Mouse (Mus musculus) cerebellum, adult 2 months (tissue): ENCODE measurements around the gene Numb.
"Not testable (repeated sequence)": the region's sequence is repeated elsewhere in the genome, so short reads cannot be mapped to it uniquely, and the experiment has no call there.

Source experiments
- CTCF ChIP-seq: fragments of 200-500 bp; IDR thresholded peaks from 2 replicates; pipeline ENCODE4 v1.5.1; 2011; ENCODE audit warnings: low read depth, mild to moderate bottlenecking, control low read depth, low read length, moderate library complexity, borderline replicate concordance; ENCODE audit not compliant: insufficient read depth
- POLR2A ChIP-seq: fragments of 200-500 bp; IDR thresholded peaks from 2 replicates; pipeline ENCODE4 v1.6.1; 2011; ENCODE audit warnings: low read length, control low read depth, borderline replicate concordance; ENCODE audit not compliant: insufficient read depth

DNA sequence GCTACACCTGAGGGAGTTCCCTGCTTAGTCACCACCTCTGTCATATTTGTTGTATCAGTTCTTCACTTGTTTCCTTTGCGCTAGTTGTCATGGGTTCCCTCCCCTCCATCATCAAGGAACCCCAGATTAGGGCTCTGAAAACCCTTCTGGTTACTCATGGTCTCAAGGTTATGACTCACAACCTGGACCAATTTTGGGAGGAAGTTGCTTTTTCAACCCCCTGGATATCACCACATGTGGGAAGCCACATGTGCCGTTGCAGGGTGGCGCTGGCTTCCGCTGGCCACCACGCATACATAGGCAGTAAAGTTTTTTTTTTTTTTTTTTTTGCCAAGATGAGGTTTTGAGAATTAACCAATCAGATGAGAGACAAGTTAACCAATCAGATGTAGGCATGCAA is 36.7 kb downstream of the Numb start:
- TF ChIP-seq POLR2A, CTCF: not testable (repeated sequence)
